Mouse (Mus musculus) ES-Bruce4 (cell line): Measurements from ENCODE around the gene Ndufs6.

Source experiments
- CTCF ChIP-seq: IDR thresholded peaks from one replicate; pipeline ENCODE4 v1.8.1; 2011; ENCODE audit warnings: low read depth, low read length
- POLR2A ChIP-seq: IDR thresholded peaks from one replicate; pipeline ENCODE4 v1.8.1; 2011; ENCODE audit warnings: low read length; ENCODE audit not compliant: insufficient read depth

- TF ChIP-seq CTCF (no peak), POLR2A (no peak)
Measured at GRCm38 (mm10) chr13:73306430-73306829, 21.9 kb downstream of the Ndufs6 start.
